Mouse (Mus musculus): Measurements from ENCODE around the gene Ifngr2.

DNA sequence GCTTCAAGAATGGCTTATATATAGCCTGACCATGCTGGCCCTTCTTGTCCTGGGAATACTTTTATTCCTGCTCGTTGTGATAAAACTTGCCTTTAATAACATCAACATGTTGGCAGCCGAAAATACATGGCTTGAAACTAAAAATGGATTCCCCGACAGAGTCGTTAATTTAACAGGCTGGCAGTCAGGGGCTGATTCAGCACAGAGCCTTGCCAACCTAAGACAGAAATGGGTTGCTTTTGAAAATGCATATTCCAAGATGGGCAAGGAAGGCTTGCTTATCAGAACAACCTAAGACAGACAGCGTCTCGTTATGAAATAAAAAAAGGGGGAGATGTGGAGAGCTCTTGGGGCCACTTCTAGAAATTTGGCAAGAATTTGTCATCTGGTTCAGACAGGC, 15.0 kb upstream of the Ifngr2 start:
- TF ChIP-seq POLR2A (IDR thresholded peaks at IDR 0.05; ENCODE audit: insufficient read depth, low read length) (no peak), CTCF (IDR thresholded peaks at IDR 0.05; ENCODE audit: low read depth, low read length) (no peak)
